Mouse (Mus musculus): ENCODE measurements around the gene Tmem135. TPM values are rescaled to one million over a fixed set of nuclear protein-coding genes. Genes with fewer than 3 reads are reported as not detected.

Gene Tmem135
- total RNA-seq (2021), result 10 to 100 TPM; 54.0 to 60.8 TPM

DNA sequence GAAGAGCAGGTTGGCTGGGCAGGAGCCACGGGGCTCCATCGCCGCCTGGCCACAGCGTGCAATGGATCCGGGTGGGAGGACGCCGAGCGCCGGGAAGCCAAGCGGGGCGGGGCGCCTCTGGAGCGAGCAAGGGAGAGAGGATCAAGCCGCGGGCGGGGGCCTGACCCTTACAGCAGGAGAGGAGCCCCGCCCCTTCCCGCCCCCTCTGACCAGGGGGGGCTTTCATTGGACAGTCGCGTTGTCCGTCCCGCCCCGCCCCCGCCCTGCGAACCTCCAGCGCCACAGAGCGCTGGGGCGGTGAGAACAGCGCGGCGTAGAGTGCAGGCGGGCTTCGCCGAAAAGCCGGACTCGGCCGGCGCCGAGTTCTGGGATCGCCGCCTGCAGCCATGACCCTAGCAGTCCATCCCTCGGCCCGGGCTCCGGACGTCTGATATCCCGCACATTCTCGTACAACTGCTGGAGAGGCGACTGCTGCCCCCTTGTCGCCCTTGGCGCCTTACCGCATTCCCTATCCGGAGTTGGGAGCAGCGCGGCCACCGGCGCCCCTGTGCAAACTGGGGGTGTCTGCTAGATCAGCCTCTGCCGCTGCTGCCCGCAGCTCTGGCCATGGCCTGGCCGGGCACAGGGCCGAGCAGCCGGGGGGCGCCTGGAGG, at the start of gene Tmem135, which contains the start of gene Fzd4:
Gene Tmem135 (minus strand): TSS at position 142 of the 653 bp plus-strand sequence.
Gene Fzd4 (plus strand): TSS at position 275 of the 653 bp plus-strand sequence.
- intact Hi-C loops (cut with DNase I), result loop anchor here (5.0 kb wide), 1 partner anchor 137 kb away; no protein-coding TSS in a partner anchor

GRCm38 (mm10) chr7:89450312-89450711, 46.3 kb upstream of the Tmem135 start:
- intact Hi-C loops (cut with DNase I), result no loop called here

More for the DNA sequence above, at the start of gene Tmem135, which contains the start of gene Fzd4:
- DNase-seq, result peak; percentile 95

DNA sequence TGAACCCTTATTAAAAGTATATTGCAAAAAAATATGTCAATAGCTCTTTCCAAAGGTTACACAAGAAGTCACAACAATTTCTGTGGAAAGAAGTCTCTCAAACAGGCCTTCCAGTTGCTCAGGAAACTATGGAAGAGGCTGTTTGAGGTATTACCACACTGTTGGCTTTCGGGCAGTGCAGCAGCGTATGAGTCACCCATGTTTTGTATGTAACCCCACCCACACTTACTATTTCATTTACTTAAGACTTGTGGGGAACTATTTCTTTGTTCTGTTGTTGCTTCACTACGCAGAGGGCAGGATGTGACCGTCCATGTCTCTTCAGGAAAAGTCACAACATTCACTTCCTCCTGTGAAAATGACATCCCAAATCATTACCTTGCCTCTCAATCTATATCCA, 41.1 kb upstream of the Tmem135 start:
- no peak for DNase-seq
- intact Hi-C loops (cut with DNase I), result no loop called here

More at GRCm38 (mm10) chr7:89450312-89450711, 46.3 kb upstream of the Tmem135 start:
- no peak for DNase-seq

DNA sequence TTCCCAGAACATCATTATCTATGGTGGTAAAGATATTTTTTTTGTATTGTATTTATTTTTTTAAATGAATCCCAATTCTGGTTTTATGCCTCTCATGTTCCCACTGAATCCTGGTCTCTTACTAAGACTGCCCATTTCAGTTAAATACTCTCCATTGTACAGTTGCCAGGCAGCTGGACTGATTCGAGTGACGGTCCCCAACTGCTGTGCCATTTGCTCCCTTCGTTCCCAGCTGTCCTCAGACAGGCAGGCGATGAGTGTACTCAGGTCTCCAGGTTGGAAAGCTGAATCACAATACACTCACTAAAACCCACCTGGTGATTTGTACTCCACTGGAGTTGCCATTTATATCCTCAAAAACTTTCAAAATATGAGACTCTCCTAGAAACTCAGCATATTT, 38.2 kb upstream of the Tmem135 start:
- peak in 1 of 2 experiments; percentile 37 for DNase-seq
- intact Hi-C loops (cut with DNase I), result no loop called here

- DNase-seq, result peak; percentile 25 to 27
- intact Hi-C loops (cut with DNase I), result no loop called here
Observed at GRCm38 (mm10) chr7:89441291-89441690, 37.3 kb upstream of the Tmem135 start.

DNA sequence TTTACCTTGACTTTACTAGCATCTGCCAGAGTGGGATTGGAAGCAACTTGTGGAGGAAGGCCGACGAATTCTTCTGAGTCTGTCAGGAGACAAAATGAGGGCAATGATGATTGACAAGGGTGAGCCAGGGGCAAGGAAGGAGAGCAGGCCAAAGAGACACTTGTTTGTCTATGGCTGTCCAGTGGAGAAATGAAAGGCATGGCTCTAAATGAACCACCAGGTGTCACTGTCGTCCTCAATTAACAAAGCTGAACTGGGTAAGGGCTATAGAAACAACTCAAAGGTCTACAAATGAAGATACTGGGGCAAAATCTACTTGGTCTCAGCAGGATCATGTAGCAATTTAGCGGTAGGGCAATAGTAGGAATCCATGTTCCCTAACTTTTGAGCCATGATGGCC, 33.6 kb upstream of the Tmem135 start:
- intact Hi-C loops (cut with DNase I), result loop anchor here (1.0 kb wide), 1 partner anchor 36 kb away; no protein-coding TSS in a partner anchor
- peak; percentile 76 to 82 for DNase-seq

DNA sequence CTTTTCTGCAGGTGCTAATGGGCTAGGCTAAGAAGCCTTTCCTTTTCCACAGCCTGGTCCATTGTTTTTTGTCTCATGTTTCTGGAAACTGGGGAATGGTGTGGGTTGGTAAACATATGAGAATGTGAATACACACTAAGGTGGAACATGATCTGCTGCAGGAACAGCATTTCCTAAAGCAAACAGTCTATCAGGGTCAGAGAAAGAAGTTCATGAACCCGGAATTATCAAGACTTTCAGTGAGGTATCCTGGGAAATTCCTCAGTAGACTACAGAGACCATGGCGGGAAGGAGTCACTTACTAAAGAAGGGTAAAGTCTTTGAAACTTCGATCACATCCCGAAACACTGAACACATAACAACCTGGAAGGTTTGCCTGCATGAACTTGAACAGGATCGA, 32.4 kb upstream of the Tmem135 start:
- intact Hi-C loops (cut with DNase I), result no loop called here
- no peak for DNase-seq

DNA sequence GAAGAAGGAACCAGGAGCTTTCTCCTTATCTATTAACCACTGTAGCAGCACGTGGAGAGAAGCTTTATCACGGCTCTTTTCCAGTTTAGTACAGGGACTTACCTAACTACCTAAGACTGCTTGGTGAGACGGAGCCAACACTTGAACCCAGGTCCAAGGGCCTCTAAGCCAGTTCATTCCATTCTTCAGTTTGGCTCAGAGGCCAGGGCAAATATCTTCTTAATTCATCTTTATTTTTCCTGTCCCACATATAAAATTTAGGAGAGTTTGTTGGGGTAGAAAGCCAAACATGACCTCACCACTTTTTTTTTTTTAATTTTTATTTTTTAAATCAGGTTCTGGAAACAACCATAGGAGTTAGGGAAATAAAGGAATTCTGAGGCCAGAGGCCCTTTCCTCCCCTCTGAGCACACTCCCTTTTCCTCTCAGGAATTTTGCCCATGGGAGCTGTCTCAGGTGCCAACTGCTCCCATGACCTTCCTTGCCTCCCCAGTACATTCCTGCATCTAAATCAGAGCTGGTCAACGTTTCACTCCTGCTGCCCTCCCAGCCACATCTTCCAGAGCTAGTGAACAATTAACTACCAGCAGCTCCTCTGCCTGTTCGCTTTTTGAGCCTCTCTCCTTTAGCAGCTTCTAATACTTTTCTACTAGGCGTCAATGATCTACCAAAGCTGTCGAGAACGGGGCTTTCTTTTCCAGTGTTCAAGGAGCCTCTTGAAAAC, 30.0 kb upstream of the Tmem135 start:
- intact Hi-C loops (cut with DNase I), result no loop called here
- DNase-seq, result peak in 1 of 2 experiments; percentile 25

GRCm38 (mm10) chr7:89433193-89433892, 29.3 kb upstream of the Tmem135 start:
- peak; percentile 41 to 61 for DNase-seq
- intact Hi-C loops (cut with DNase I), result no loop called here

GRCm38 (mm10) chr7:89431185-89431584, 27.2 kb upstream of the Tmem135 start:
- no peak for DNase-seq
- intact Hi-C loops (cut with DNase I), result no loop called here

DNA sequence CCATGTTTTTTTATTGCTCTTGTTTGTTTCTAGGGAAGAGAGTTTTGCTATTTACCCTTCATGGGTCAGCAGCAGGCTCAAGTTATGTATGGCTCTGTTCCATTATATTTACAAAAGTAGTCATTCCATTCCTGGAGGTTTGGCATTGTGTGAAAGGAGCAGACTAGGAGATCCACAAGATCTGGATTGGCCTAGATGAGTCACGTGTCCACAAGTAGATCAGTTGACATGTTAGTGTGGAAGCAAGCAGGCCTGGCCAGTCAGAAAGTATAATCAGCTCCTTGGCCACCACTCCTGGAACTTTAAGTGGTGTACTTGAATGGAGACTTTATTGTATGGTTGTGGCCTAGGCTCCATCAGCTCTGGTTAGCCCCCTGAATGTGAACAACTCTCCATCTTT, 25.3 kb upstream of the Tmem135 start:
- intact Hi-C loops (cut with DNase I), result no loop called here
- no peak for DNase-seq

GRCm38 (mm10) chr7:89428804-89429203, 24.8 kb upstream of the Tmem135 start:
- DNase-seq, result no peak
- intact Hi-C loops (cut with DNase I), result no loop called here

- intact Hi-C loops (cut with DNase I), result no loop called here
- no peak for DNase-seq
Observed at GRCm38 (mm10) chr7:89427101-89427500, 23.1 kb upstream of the Tmem135 start.

DNA sequence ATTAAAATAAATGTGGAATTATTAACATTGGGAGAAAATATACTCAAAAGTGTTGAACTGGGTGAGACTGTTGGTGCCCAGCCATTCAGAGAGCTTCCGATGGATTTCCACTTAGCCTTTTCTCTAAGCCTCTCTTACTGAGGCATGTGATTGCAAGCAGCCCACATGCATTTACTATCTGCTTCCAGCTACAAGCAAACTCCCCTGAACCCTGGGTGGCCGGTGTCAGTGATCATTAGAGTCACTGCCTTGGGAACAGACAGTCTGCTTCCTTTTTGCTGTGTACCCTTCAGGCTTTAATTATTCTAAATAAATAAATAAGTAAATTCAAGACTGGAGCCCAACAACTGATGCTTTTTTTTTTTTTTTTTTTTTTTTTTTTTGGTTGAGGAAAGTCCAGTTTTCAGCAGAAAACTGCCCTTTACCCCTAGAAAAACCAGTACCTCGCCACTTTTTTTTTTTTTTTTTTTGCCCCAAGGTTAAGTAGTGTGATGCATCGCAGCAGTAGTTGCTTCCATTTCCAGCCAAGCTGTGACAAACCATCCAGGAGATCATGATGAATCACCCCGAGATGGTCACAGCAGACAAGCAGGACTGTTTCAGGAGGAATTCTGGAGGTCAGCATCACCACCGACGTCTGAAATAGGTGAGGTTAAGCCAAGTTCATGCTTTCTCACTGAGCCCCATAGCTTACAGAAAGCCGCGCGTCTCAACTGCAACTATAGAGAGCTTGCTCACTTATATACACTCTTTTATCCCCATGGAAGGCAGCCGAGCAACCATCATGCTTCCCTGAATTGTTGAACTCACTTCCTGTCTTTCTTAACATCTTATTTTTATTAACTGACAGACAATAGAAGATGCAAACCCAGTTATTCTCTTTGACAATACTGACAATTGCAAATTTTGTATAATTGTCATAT, 22.0 kb upstream of the Tmem135 start:
- intact Hi-C loops (cut with DNase I), result no loop called here
- no peak for DNase-seq

DNA sequence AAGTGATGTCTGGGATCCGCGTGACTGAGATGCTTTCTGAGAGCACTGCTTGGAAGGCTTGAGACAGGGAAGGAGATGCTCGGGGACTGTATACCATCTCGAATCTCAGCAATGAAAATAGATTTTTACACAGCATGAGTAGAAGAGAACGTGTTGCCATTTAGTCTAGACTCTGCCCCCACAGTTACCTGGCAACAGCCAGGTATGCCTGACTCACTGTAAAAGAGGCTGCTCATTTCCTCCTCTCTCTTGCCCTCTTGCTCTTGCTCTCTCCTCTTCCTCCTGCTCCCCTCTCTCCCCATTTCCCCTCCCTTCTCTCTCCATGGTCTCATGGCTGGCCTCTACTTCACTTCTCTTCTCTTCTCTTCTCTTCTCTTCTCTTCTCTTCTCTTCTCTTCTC, 20.6 kb upstream of the Tmem135 start:
- no peak for DNase-seq
- intact Hi-C loops (cut with DNase I), result no loop called here

GRCm38 (mm10) chr7:89423688-89424255, 19.8 kb upstream of the Tmem135 start:
- no peak for DNase-seq
- intact Hi-C loops (cut with DNase I), result no loop called here

DNA sequence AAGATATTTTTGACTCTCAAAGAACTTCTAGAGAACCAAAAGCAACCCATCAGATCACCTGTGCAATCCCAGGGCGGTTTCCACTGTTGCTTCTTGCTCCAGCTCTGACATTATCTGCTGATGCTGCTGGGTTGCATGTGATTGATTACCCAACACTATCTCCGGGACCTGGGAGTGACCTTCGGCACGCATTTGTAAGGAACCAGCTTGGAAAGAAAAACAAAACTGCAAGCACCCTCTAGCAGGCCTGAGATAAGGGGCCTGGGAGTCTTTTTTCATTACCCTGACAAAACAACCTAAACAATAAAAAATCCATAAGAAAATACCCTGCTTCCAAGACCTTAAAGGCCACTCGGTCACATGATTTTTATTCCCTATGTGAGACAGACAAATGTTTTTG, 19.2 kb upstream of the Tmem135 start:
- intact Hi-C loops (cut with DNase I), result no loop called here

DNA sequence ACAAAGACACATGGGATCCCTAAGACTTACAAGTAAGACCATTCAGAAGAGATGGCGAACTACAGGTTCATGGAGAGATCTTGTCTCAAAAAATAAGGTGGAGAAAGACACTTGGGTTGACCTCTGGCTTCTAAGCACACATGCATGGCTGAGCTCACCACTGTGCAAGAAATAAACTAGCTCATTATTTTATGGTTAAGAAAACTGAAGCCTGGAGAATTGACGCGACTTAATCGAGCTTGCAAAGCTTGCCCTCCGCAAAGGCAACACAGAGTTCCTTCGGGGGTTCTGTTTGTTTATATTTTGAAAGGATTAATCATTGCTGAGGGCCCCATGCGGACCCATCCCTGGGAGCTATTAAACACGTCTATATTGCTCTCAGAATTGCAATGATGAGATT, 18.6 kb upstream of the Tmem135 start:
- no peak for DNase-seq
- intact Hi-C loops (cut with DNase I), result no loop called here

More for the DNA sequence above, 19.2 kb upstream of the Tmem135 start:
- no peak for DNase-seq

- intact Hi-C loops (cut with DNase I), result no loop called here
- no peak for DNase-seq
Observed at GRCm38 (mm10) chr7:89421294-89421693, 17.3 kb upstream of the Tmem135 start.
